Mouse (Mus musculus) hindbrain, embryonic 15.5 days (tissue): ENCODE results near the gene Stk19. TPM values are rescaled to one million over a fixed set of nuclear protein-coding genes. Genes with fewer than 3 reads are reported as not detected.

Experiments used
- ATAC-seq: fragments of 200-750 bp; cut with Nextera tagmentation; 2 replicates; pipeline ENCODE4 v1.8.0; 2017; ENCODE audit warnings: low read depth, moderate number of reproducible peaks, moderate TSS enrichment; ENCODE audit not compliant: low FRiP score
- H3K27ac ChIP-seq: fragments of 300-500 bp; sonication (generic); replicated peaks from 2 replicates; pipeline ENCODE4 v1.5.1; 2015; ENCODE audit warnings: mild to moderate bottlenecking, inconsistent platforms
- H3K27me3 ChIP-seq: fragments of 300-500 bp; sonication (generic); 2 replicates; pipeline ENCODE4 v1.6.1; 2015; ENCODE audit warnings: control low read depth, inconsistent platforms
- H3K36me3 ChIP-seq: fragments of 300-500 bp; sonication (generic); 2 replicates; pipeline ENCODE4 v1.6.1; 2015; ENCODE audit warnings: control low read depth, inconsistent platforms
- H3K4me1 ChIP-seq: fragments of 300-500 bp; sonication (generic); replicated peaks from 2 replicates; pipeline ENCODE4 v1.6.1; 2015; ENCODE audit warnings: control low read depth, inconsistent platforms
- H3K4me2 ChIP-seq: fragments of 300-500 bp; sonication (generic); 2 replicates; pipeline ENCODE4 v1.6.1; 2015; ENCODE audit warnings: moderate library complexity, mild to moderate bottlenecking, inconsistent platforms
- H3K4me3 ChIP-seq: fragments of 300-500 bp; sonication (generic); 2 replicates; pipeline ENCODE4 v1.5.1; 2015; ENCODE audit warnings: mild to moderate bottlenecking, inconsistent platforms
- H3K9ac ChIP-seq: fragments of 300-500 bp; sonication (generic); 2 replicates; pipeline ENCODE4 v1.6.1; 2015; ENCODE audit warnings: inconsistent platforms
- H3K9me3 ChIP-seq: fragments of 300-500 bp; sonication (generic); 2 replicates; pipeline ENCODE4 v1.6.1; 2016; ENCODE audit warnings: control low read depth, inconsistent platforms
- WGBS: fragments of 180-500 bp; shearing (Covaris S2); methylation state at CpG from one replicate; pipeline ENCODE4 v1.1.7; 2015; 5-methylcytosine and 5-hydroxymethylcytosine counted together
- microRNA-seq: library from miRNA; unstranded; fragments of <30 nt; microRNA quantifications from one replicate; pipeline ENCODE4, GENCODE M21; 2016
- polyA plus RNA-seq: library from polyadenylated mRNA; unstranded; fragments of >200 nt; fragmentation: Nextera tagmentation; extraction: Ambion mirVana; gene quantifications from 2 replicates; pipeline ENCODE4 v1.2.1, GENCODE M21; 2015

Stk19 gene
- polyA plus RNA-seq, 1 experiment from 2014 or later, result 43.9 TPM

DNA sequence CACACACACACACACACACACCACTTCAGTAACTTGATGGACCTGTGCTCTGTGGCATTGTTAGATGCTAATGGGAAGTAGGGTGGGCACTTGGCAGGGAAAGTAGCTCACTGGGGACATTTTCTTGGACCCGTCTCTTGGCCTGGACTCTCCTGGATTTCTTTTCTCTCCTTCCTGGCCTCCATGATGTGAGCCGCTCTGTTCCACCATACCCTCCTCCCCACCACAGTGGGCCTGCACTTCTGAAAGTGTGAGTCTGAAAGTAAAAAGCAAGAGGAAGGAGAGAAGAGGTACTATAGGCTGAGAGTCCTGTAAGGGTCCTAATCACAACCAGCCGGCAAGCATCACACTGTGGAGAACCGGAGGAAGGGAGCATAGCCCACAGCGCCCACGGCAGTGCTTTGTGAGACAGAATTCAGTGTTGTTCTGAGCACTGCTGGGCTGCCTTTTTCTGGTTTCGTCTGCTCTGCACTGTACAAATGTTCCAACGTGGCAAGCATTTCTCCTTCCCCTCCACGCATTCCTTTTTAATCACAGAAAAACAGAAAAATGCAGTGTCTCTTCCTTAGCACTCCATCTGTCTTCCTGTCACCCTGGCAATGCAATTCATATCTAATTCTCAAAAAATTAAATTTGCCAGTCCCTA is 58.9 kb downstream of the Stk19 start:
- no peak overlapping the region for H3K27ac ChIP-seq
- no peaks in the 10 kb centered on the region for H3K36me3 ChIP-seq
- H3K9ac ChIP-seq, result no peak overlapping the region
- H3K4me1 ChIP-seq, result no peaks in the 10 kb centered on the region
- ATAC-seq, result no peak
- no peaks in the 10 kb centered on the region for H3K27me3 ChIP-seq
- H3K4me3 ChIP-seq, result no peak overlapping the region
- no peak overlapping the region for H3K4me2 ChIP-seq
- WGBS, result 79% methylated on average over 9 of the region's 9 CpGs
- H3K9me3 ChIP-seq, result no peaks in the 10 kb centered on the region

Small RNA genes lying within 50 kb of the gene (microRNA-seq; reads per million reads assigned to microRNA genes)
- gene Mir6970, result 0.65 reads per million
- 3.7 reads per million, percentile 15 among the genes with 10 or more reads in this experiment for gene Mir6971
- not detected for gene Mir6972

Other genes starting within 250 kb of the Stk19 start
- gene Gpsm3, start 247.1 kb downstream of the Stk19 start, polyA plus RNA-seq, result 4.1 TPM in 2 replicates
- 8.9 TPM in 2 replicates for gene Pbx2, start 245.7 kb downstream of the Stk19 start, polyA plus RNA-seq
- 1.8 TPM in 2 replicates for gene Ager, start 239.1 kb downstream of the Stk19 start, polyA plus RNA-seq
- gene Rnf5, start 233.3 kb downstream of the Stk19 start, polyA plus RNA-seq, result 270 and 283 TPM in 2 replicates
- gene Agpat1, start 232.7 kb downstream of the Stk19 start, polyA plus RNA-seq, result 123 and 142 TPM in 2 replicates
- 10.1 and 12.8 TPM in 2 replicates for gene Egfl8, start 221.0 kb downstream of the Stk19 start, polyA plus RNA-seq
- 19.1 and 20.4 TPM in 2 replicates for gene Ppt2, start 208.4 kb downstream of the Stk19 start, polyA plus RNA-seq
- gene Prrt1, start 207.4 kb downstream of the Stk19 start, polyA plus RNA-seq, result 6.8 and 9.8 TPM in 2 replicates
- 16.1 and 16.4 TPM in 2 replicates for gene Fkbpl, start 192.2 kb downstream of the Stk19 start, polyA plus RNA-seq
- gene Atf6b, start 189.8 kb downstream of the Stk19 start, polyA plus RNA-seq, result 108 and 120 TPM in 2 replicates
- 0.27 and 0.31 TPM in 2 replicates for gene Tnxb, start 166.4 kb downstream of the Stk19 start, polyA plus RNA-seq
- 0.21 and 0.47 TPM in 2 replicates for gene C4b, start 93.1 kb downstream of the Stk19 start, polyA plus RNA-seq
- not detected in 2 replicates for gene Cyp21a1, start 32.4 kb downstream of the Stk19 start, polyA plus RNA-seq
- gene Dxo, start 74 bp upstream of the Stk19 start, polyA plus RNA-seq, result 67.2 and 68.3 TPM in 2 replicates
- gene Skiv2l, start 13.3 kb upstream of the Stk19 start, polyA plus RNA-seq, result 59.4 and 63.4 TPM in 2 replicates
- 81.0 and 94.4 TPM in 2 replicates for gene Nelfe, start 13.4 kb upstream of the Stk19 start, polyA plus RNA-seq
- 2.5 and 4.1 TPM in 2 replicates for gene Cfb, start 25.6 kb upstream of the Stk19 start, polyA plus RNA-seq
- 11.9 and 12.9 TPM in 2 replicates for gene Zbtb12, start 42.5 kb upstream of the Stk19 start, polyA plus RNA-seq
- not detected in 2 replicates for gene Gm20547, start 45.1 kb upstream of the Stk19 start, polyA plus RNA-seq
- gene C2, start 61.3 kb upstream of the Stk19 start, polyA plus RNA-seq, result 2.4 and 3.7 TPM in 2 replicates
- 90.9 and 96.7 TPM in 2 replicates for gene Ehmt2, start 61.5 kb upstream of the Stk19 start, polyA plus RNA-seq
- gene Slc44a4, start 77.5 kb upstream of the Stk19 start, polyA plus RNA-seq, result 0.09 TPM in 1 of 2 replicates, not detected in the other
- 35.9 and 38.3 TPM in 2 replicates for gene Neu1, start 94.3 kb upstream of the Stk19 start, polyA plus RNA-seq
- gene Hspa1b, start 122.3 kb upstream of the Stk19 start, polyA plus RNA-seq, result 0.31 and 0.51 TPM in 2 replicates
- 1.0 TPM in 1 of 2 replicates, not detected in the other for gene Gm20481, start 133.0 kb upstream of the Stk19 start, polyA plus RNA-seq
- 12.0 and 13.1 TPM in 2 replicates for gene Hspa1a, start 135.2 kb upstream of the Stk19 start, polyA plus RNA-seq
- 1.3 and 1.8 TPM in 2 replicates for gene Hspa1l, start 135.8 kb upstream of the Stk19 start, polyA plus RNA-seq
- gene Lsm2, start 144.9 kb upstream of the Stk19 start, polyA plus RNA-seq, result 109 and 113 TPM in 2 replicates
- gene Vars, start 164.0 kb upstream of the Stk19 start, polyA plus RNA-seq, result 60.4 and 68.7 TPM in 2 replicates
- gene Vwa7, start 179.6 kb upstream of the Stk19 start, polyA plus RNA-seq, result 0.14 TPM in 2 replicates
- gene Sapcd1, start 191.1 kb upstream of the Stk19 start, polyA plus RNA-seq, result 1.6 and 2.3 TPM in 2 replicates
- gene Msh5, start 209.8 kb upstream of the Stk19 start, polyA plus RNA-seq, result 1.6 and 3.4 TPM in 2 replicates
- gene Clic1, start 213.0 kb upstream of the Stk19 start, polyA plus RNA-seq, result 87.4 TPM in 2 replicates
- 349 and 367 TPM in 2 replicates for gene Ddah2, start 222.1 kb upstream of the Stk19 start, polyA plus RNA-seq
- 0.18 TPM in 1 of 2 replicates, not detected in the other for gene Ly6g6c, start 228.4 kb upstream of the Stk19 start, polyA plus RNA-seq
- 0.22 and 0.25 TPM in 2 replicates for gene Mpig6b, start 229.2 kb upstream of the Stk19 start, polyA plus RNA-seq
- gene Ly6g6e, start 240.0 kb upstream of the Stk19 start, polyA plus RNA-seq, result 0.43 and 0.53 TPM in 2 replicates
- 1.2 and 1.8 TPM in 2 replicates for gene Ly6g6d, start 241.1 kb upstream of the Stk19 start, polyA plus RNA-seq
- gene Ly6g6f, start 248.7 kb upstream of the Stk19 start, polyA plus RNA-seq, result 0.24 TPM in 1 of 2 replicates, not detected in the other